Mouse (Mus musculus) liver, embryonic 14.5 days (tissue): ENCODE measurements around the gene Lin7a. TPM values are rescaled to one million over a fixed set of nuclear protein-coding genes. Genes with fewer than 3 reads are reported as not detected.

Experiments
- ATAC-seq: fragments of 200-750 bp; cut with Nextera tagmentation; 2 replicates; pipeline ENCODE4 v1.8.0; 2017; ENCODE audit warnings: moderate number of reproducible peaks, mild to moderate bottlenecking, moderate library complexity; ENCODE audit not compliant: insufficient read depth
- DNase-seq, 3 experiments: peaks; one replicate each; pipeline ENCODE4 v3.0.0-alpha.2; 2012 to 2013; ENCODE audit warnings: low read depth in 3 of 3, low spot score in 3 of 3
- H3K27ac ChIP-seq: fragments of 300-500 bp; sonication (generic); 2 replicates; pipeline ENCODE4 v1.5.1; 2014; ENCODE audit warnings: moderate library complexity, mild to moderate bottlenecking, control low read depth, inconsistent platforms
- H3K27me3 ChIP-seq: fragments of 300-500 bp; sonication (generic); 2 replicates; pipeline ENCODE4 v1.6.1; 2014; ENCODE audit warnings: mild to moderate bottlenecking, low read length, moderate library complexity; ENCODE audit not compliant: control insufficient read depth, insufficient read depth
- H3K36me3 ChIP-seq: fragments of 300-500 bp; sonication (generic); replicated peaks from 2 replicates; pipeline ENCODE4 v1.6.1; 2014; ENCODE audit warnings: low read depth; ENCODE audit not compliant: control insufficient read depth, insufficient read depth
- H3K4me1 ChIP-seq, 2 experiments: fragments of 200-500 bp in 1 of 2; fragments of 300-500 bp in 1 of 2; sonication (generic) in 1 of 2; replicated peaks; 2 replicates each; pipeline ENCODE4 v1.6.1; 2012 to 2014; ENCODE audit warnings: antibody characterized with exemption in 1 of 2, inconsistent platforms in 1 of 2, low read length in 1 of 2; ENCODE audit not compliant: control insufficient read depth in 2 of 2, insufficient read depth in 2 of 2
- H3K4me2 ChIP-seq: fragments of 300-500 bp; sonication (generic); 2 replicates; pipeline ENCODE4 v1.6.1; 2014; ENCODE audit warnings: low read depth, mild to moderate bottlenecking, control low read depth, moderate library complexity
- H3K4me3 ChIP-seq, 2 experiments: fragments of 200-500 bp in 1 of 2; fragments of 300-500 bp in 1 of 2; sonication (generic) in 1 of 2; 2 replicates each; pipeline ENCODE4 v1.5.1; 2012 to 2014; ENCODE audit warnings: low read depth in 2 of 2, low read length in 2 of 2, mild to moderate bottlenecking in 2 of 2, control low read depth in 1 of 2, inconsistent platforms in 1 of 2, moderate library complexity in 1 of 2; ENCODE audit not compliant: insufficient read depth in 1 of 2
- H3K9ac ChIP-seq: fragments of 300-500 bp; sonication (generic); replicated peaks from 2 replicates; pipeline ENCODE4 v1.6.1; 2014; ENCODE audit warnings: mild to moderate bottlenecking, control low read depth, moderate library complexity
- H3K9me3 ChIP-seq: fragments of 300-500 bp; sonication (generic); 2 replicates; pipeline ENCODE4 v1.6.1; 2016; ENCODE audit warnings: low read length, mixed read lengths; ENCODE audit not compliant: control insufficient read depth
- CTCF ChIP-seq: IDR thresholded peaks from 2 replicates; pipeline ENCODE4 v1.5.1; 2016; ENCODE audit warnings: antibody characterized with exemption, low read depth, control low read depth
- EP300 ChIP-seq: IDR thresholded peaks from 2 replicates; pipeline ENCODE4 v1.6.1; 2016; ENCODE audit warnings: antibody characterized with exemption, low read depth
- WGBS: fragments of 180-500 bp; shearing (Covaris S2); extraction: QIAGEN DNeasy Blood & Tissue Kit; methylation state at CpG from one replicate; pipeline ENCODE4 v1.1.7; 2014; ENCODE audit not compliant: insufficient replicate concordance; 5-methylcytosine and 5-hydroxymethylcytosine counted together
- polyA plus RNA-seq, 2 experiments: library from polyadenylated mRNA; depleted of rRNA in 1 of 2; stranded (reverse) in 1 of 2; unstranded in 1 of 2; fragments of >200 nt; fragmentation: Nextera tagmentation in 1 of 2; extraction: Ambion mirVana in 1 of 2; gene quantifications; 2 replicates each; pipeline versions ENCODE4 v1.2.1 to v1.2.3; 2012 to 2014

Gene Lin7a
- polyA plus RNA-seq, 2 experiments: 0.39 to 0.88 TPM

GRCm38 (mm10) chr10:107224596-107225330, 46.7 kb upstream of the Lin7a start:
- Histone ChIP-seq H3K27me3 (no peaks in the 10 kb centered on the region), H3K9me3 (no peaks in the 10 kb centered on the region), H3K4me2 (no peak overlapping the region), H3K36me3 (no peaks in the 10 kb centered on the region), H3K9ac (no peak overlapping the region), H3K4me3 (no peak overlapping the region), H3K4me1 (no peaks in the 10 kb centered on the region), H3K27ac (no peak overlapping the region)
- TF ChIP-seq CTCF (no peak), EP300 (no peak)
- 71% methylated on average over 6 of the region's 6 CpGs for WGBS
- ATAC-seq (no peak), DNase-seq (no peak)

- H3K27ac ChIP-seq: no peak overlapping the region
- H3K27me3 ChIP-seq: no peaks in the 10 kb centered on the region
- H3K4me1 ChIP-seq: no peaks in the 10 kb centered on the region
- H3K36me3 ChIP-seq: no peaks in the 10 kb centered on the region
- H3K4me3 ChIP-seq: no peak overlapping the region
- no peak overlapping the region for H3K4me2 ChIP-seq
- TF ChIP-seq CTCF (no peak), EP300 (no peak)
- DNase-seq (no peak), ATAC-seq (no peak)
- WGBS: 81% methylated on average over 4 of the region's 4 CpGs
- no peak overlapping the region for H3K9ac ChIP-seq
- H3K9me3 ChIP-seq: no peaks in the 10 kb centered on the region
Measured at GRCm38 (mm10) chr10:107225331-107225835, 46.1 kb upstream of the Lin7a start.

GRCm38 (mm10) chr10:107225871-107226270, 45.6 kb upstream of the Lin7a start:
- WGBS: 59% methylated on average over 4 of the region's 4 CpGs
- Histone ChIP-seq H3K36me3 (no peaks in the 10 kb centered on the region), H3K27ac (no peak overlapping the region), H3K4me2 (no peak overlapping the region), H3K4me1 (no peaks in the 10 kb centered on the region), H3K9ac (no peak overlapping the region), H3K9me3 (no peaks in the 10 kb centered on the region), H3K27me3 (no peaks in the 10 kb centered on the region), H3K4me3 (no peak overlapping the region)
- TF ChIP-seq CTCF (no peak), EP300 (no peak)
- DNase-seq (no peak), ATAC-seq (no peak)

- Histone ChIP-seq H3K4me2 (no peak overlapping the region), H3K27me3 (no peaks in the 10 kb centered on the region), H3K4me3 (no peak overlapping the region), H3K9me3 (no peaks in the 10 kb centered on the region), H3K36me3 (no peaks in the 10 kb centered on the region), H3K9ac (no peak overlapping the region), H3K4me1 (no peaks in the 10 kb centered on the region), H3K27ac (no peak overlapping the region)
- TF ChIP-seq EP300 (no peak), CTCF (no peak)
- WGBS: 74% methylated on average over 1 of the region's 1 CpGs
- no peak for DNase-seq
- no peak for ATAC-seq
Measured at GRCm38 (mm10) chr10:107227901-107228300, 43.6 kb upstream of the Lin7a start.

GRCm38 (mm10) chr10:107228776-107229175, 42.7 kb upstream of the Lin7a start:
- Histone ChIP-seq H3K4me3 (no peak overlapping the region), H3K9me3 (no peaks in the 10 kb centered on the region), H3K9ac (no peak overlapping the region), H3K4me2 (no peak overlapping the region), H3K27ac (no peak overlapping the region), H3K36me3 (no peaks in the 10 kb centered on the region), H3K4me1 (no peaks in the 10 kb centered on the region), H3K27me3 (no peaks in the 10 kb centered on the region)
- DNase-seq (no peak), ATAC-seq (no peak)
- TF ChIP-seq EP300 (no peak), CTCF (no peak)
- 59% methylated on average over 5 of the region's 5 CpGs for WGBS
